Mouse (Mus musculus) midbrain, embryonic 14.5 days (tissue): ENCODE results near the gene Chn2. TPM values are rescaled to one million over a fixed set of nuclear protein-coding genes. Genes with fewer than 3 reads are reported as not detected.

Experiments used
- ATAC-seq: fragments of 200-750 bp; cut with Nextera tagmentation; 2 replicates; pipeline ENCODE4 v1.8.0; 2017; ENCODE audit warnings: moderate number of reproducible peaks, moderate library complexity; ENCODE audit not compliant: low FRiP score, low TSS enrichment
- DNase-seq: peaks from one replicate; pipeline ENCODE4 v3.0.0-alpha.2; 2015
- H3K27ac ChIP-seq: fragments of 300-500 bp; sonication (generic); replicated peaks from 2 replicates; pipeline ENCODE4 v1.5.1; 2014; ENCODE audit warnings: mild to moderate bottlenecking, low read depth, low read length, moderate library complexity
- H3K27me3 ChIP-seq: fragments of 300-500 bp; sonication (generic); 2 replicates; pipeline ENCODE4 v1.6.1; 2014; ENCODE audit warnings: low read length, control low read depth, mixed read lengths; ENCODE audit not compliant: control insufficient read depth, insufficient read depth
- H3K36me3 ChIP-seq: fragments of 300-500 bp; sonication (generic); 2 replicates; pipeline ENCODE4 v1.6.1; 2014; ENCODE audit warnings: low read length, control low read depth; ENCODE audit not compliant: control insufficient read depth, insufficient read depth
- H3K4me1 ChIP-seq: fragments of 300-500 bp; sonication (generic); 2 replicates; pipeline ENCODE4 v1.6.1; 2014; ENCODE audit warnings: mild to moderate bottlenecking, antibody characterized with exemption, low read length, control low read depth; ENCODE audit not compliant: control insufficient read depth, insufficient read depth
- H3K4me2 ChIP-seq: fragments of 300-500 bp; sonication (generic); 2 replicates; pipeline ENCODE4 v1.6.1; 2014; ENCODE audit warnings: mild to moderate bottlenecking, low read length, moderate library complexity
- H3K4me3 ChIP-seq: fragments of 300-500 bp; sonication (generic); replicated peaks from 2 replicates; pipeline ENCODE4 v1.5.1; 2014; ENCODE audit warnings: low read depth, low read length
- H3K9ac ChIP-seq: fragments of 300-500 bp; sonication (generic); replicated peaks from 2 replicates; pipeline ENCODE4 v1.6.1; 2014; ENCODE audit warnings: mild to moderate bottlenecking, low read length, moderate library complexity
- H3K9me3 ChIP-seq: fragments of 300-500 bp; sonication (generic); 2 replicates; pipeline ENCODE4 v1.6.1; 2016; ENCODE audit warnings: low read length, control low read depth, mixed read lengths; ENCODE audit not compliant: control insufficient read depth
- WGBS: fragments of 180-500 bp; shearing (Covaris S2); extraction: QIAGEN DNeasy Blood & Tissue Kit; methylation state at CpG from one replicate; pipeline ENCODE4 v1.1.7; 2014; 5-methylcytosine and 5-hydroxymethylcytosine counted together
- polyA plus RNA-seq: library from polyadenylated mRNA; unstranded; fragments of >200 nt; fragmentation: Nextera tagmentation; extraction: Ambion mirVana; gene quantifications from 2 replicates; pipeline ENCODE4 v1.2.1, GENCODE M21; 2014

The Chn2 gene
- polyA plus RNA-seq, 1 experiment from 2014 or later: 40.6 TPM

DNA sequence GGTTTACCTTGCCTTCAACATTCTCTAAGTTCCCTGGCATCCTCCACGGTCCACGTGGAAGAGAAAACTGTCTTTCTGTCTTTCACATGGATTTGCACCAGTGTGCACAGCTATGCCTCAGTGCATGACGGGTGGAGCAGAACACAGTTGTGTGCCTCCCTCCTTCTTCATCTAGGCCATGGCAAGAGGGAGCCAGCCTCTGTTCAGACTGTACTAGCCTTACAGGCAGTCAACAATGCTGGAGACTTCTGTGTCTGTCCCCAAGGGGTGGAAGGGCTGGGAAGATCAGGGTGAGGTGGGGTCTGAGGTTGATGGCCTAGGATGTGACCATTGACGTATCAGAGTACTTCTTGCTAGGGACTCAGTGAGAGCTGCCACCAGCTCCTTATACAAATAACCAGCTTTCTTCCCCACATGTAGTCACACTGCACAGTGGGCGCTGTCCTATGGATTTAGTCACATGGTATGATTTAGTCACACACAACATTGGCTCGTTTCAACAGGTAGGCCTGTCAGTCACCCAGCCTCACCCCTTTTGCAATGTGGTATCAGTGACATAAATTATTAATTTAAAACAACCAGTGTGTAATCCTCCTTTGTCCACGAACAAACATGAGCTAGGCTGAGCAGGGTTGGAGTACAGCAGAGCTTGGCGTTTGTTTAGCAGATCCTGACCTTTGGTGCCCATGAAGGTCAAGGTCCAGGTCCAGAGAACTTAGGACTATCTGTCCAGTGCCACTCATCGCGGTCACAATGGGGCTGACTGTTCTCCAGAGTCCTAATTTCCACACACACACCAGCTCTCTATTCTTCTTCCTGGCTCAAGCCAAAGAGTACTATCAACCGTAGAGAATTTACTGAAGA lies 7.8 kb downstream of the Chn2 start:
- ATAC-seq: no peak
- no peak overlapping the region for H3K27ac ChIP-seq
- 72% methylated on average over 11 of the region's 11 CpGs for WGBS
- H3K9me3 ChIP-seq: no peaks in the 10 kb centered on the region
- no peak overlapping the region for H3K9ac ChIP-seq
- no peaks in the 10 kb centered on the region for H3K27me3 ChIP-seq
- H3K4me3 ChIP-seq: no peak overlapping the region
- no peaks in the 10 kb centered on the region for H3K36me3 ChIP-seq
- DNase-seq: no peak
- peaks cover 11% of the 10 kb centered on the region for H3K4me1 ChIP-seq
- H3K4me2 ChIP-seq: no peak overlapping the region

DNA sequence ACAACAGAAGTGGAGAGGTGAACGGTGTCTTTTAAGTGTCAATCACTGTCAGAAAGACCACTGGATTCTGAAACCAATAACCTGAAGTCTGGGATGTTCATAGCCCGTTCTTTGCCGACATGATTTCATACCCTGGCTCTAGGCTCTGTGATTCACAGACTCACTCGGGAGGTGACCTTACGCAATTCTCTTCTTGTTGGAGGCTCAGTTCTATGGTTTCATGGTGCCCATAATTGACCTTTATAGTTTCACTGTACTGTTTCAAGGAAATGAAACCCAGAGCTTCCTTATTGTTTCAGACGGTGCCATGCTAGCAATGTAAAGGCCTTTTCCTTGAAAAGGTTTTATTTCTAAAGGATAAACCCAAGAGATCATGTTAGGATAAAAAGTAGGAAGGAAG lies 9.4 kb downstream of the Chn2 start:
- Histone ChIP-seq H3K9me3 (no peaks in the 10 kb centered on the region), H3K9ac (no peak overlapping the region), H3K27me3 (no peaks in the 10 kb centered on the region), H3K4me3 (no peak overlapping the region), H3K27ac (no peak overlapping the region), H3K4me2 (no peak overlapping the region), H3K4me1 (peaks cover 11% of the 10 kb centered on the region; the same call in 1 of the 2 replicates), H3K36me3 (no peaks in the 10 kb centered on the region)
- no peak for DNase-seq
- no peak for ATAC-seq
- 86% methylated on average over 6 of the region's 6 CpGs for WGBS

DNA sequence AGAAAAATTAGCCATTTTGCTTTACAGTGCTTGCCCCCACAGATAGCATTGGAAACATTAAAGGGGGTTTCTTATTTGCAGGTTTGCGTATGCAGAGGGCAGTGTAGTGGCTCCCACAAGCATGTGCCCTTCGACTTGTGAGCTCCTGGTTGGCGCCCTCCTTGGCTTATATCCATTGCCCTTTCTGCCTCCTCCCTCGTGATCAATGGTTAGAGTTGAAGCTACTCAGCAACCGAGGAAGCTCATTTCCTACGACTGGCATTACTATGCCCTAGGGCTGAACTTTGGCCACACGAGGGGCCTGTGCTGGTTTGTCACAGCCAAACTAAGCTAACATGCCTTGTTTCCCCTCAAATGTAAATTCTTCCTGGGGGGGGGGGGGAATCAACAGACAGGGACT lies 11.8 kb downstream of the Chn2 start:
- no peak overlapping the region for H3K9ac ChIP-seq
- no peaks in the 10 kb centered on the region for H3K27me3 ChIP-seq
- no peak overlapping the region for H3K4me2 ChIP-seq
- 58% methylated on average over 7 of the region's 7 CpGs for WGBS
- no peak overlapping the region for H3K27ac ChIP-seq
- H3K4me3 ChIP-seq: no peak overlapping the region
- DNase-seq (no peak), ATAC-seq (no peak)
- no peaks in the 10 kb centered on the region for H3K36me3 ChIP-seq
- peaks cover 25% of the 10 kb centered on the region for H3K4me1 ChIP-seq
- H3K9me3 ChIP-seq: no peaks in the 10 kb centered on the region

DNA sequence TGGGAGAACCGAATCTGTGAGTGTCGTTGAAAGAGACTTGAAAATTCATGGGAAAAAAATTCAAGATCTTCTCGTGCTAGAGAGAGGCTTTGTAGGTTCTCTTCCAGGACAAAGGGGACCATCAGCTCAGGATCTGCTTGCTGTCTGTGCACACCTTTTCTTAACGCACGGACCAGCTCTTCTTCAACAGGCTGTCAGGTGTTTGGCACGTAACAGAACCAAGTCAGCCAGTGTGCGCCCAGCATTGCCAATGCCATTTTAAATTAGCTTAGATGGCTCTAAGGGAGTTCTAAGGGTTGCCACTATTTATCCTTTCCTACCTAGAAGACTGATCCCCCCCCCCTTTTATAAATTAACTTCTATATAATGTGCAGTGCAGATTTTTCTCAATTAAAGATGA lies 12.8 kb downstream of the Chn2 start:
- no peak for DNase-seq
- no peaks in the 10 kb centered on the region for H3K9me3 ChIP-seq
- no peak overlapping the region for H3K4me2 ChIP-seq
- no peak overlapping the region for H3K27ac ChIP-seq
- no peak overlapping the region for H3K4me3 ChIP-seq
- no peaks in the 10 kb centered on the region for H3K36me3 ChIP-seq
- ATAC-seq: no peak
- peaks cover 25% of the 10 kb centered on the region for H3K4me1 ChIP-seq
- H3K9ac ChIP-seq: no peak overlapping the region
- WGBS: 90% methylated on average over 7 of the region's 7 CpGs
- H3K27me3 ChIP-seq: no peaks in the 10 kb centered on the region

DNA sequence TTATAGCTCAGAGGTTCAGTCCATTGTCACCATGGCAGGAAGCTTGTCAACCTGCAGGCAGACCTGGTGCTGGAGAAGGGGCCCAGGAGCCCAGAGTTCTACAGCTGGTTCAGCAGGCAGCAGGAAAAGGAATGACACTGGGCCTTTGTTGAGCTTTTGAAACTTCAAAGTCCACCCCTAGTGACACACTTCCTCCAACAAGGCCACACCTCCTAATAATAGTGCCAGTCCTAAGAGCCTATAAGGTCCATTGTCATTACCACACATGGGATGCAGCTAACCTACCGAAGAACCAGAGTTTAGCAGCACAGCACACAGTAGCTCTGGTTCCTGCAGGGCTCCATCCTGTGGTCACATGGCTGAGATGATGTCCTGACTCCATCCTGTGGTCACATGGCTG lies 13.3 kb downstream of the Chn2 start:
- H3K4me1 ChIP-seq: peaks cover 25% of the 10 kb centered on the region
- H3K4me2 ChIP-seq: no peak overlapping the region
- WGBS: 86% methylated on average over 1 of the region's 1 CpGs
- H3K27ac ChIP-seq: no peak overlapping the region
- no peaks in the 10 kb centered on the region for H3K9me3 ChIP-seq
- H3K9ac ChIP-seq: no peak overlapping the region
- H3K27me3 ChIP-seq: no peaks in the 10 kb centered on the region
- no peak for ATAC-seq
- DNase-seq: no peak
- no peak overlapping the region for H3K4me3 ChIP-seq
- no peaks in the 10 kb centered on the region for H3K36me3 ChIP-seq

DNA sequence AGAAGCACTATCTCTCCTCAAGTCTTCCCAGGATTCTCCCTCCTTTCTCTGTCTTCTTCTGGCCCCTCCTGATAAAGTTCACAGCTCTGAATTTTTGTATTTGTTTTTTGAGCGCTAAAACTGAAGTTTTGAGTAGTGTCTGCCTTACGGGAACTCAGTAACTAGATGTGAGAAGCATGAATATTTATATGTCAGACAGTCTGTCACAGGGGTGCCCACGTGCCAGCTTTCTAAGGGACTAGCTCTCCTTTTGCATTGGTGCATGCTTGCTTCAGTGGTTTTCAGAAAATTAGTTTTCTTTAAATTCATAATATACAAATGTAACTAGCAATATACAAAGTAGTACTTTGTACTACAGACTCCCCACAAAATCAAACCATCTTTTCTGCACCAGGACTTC lies 14.0 kb downstream of the Chn2 start:
- no peaks in the 10 kb centered on the region for H3K9me3 ChIP-seq
- DNase-seq: no peak
- ATAC-seq: no peak
- no peak overlapping the region for H3K9ac ChIP-seq
- no peak overlapping the region for H3K4me2 ChIP-seq
- H3K36me3 ChIP-seq: no peaks in the 10 kb centered on the region
- peaks cover 25% of the 10 kb centered on the region for H3K4me1 ChIP-seq
- 60% methylated on average over 3 of the region's 3 CpGs for whole genome bisulfite sequencing
- H3K27ac ChIP-seq: no peak overlapping the region
- no peak overlapping the region for H3K4me3 ChIP-seq
- H3K27me3 ChIP-seq: no peaks in the 10 kb centered on the region

DNA sequence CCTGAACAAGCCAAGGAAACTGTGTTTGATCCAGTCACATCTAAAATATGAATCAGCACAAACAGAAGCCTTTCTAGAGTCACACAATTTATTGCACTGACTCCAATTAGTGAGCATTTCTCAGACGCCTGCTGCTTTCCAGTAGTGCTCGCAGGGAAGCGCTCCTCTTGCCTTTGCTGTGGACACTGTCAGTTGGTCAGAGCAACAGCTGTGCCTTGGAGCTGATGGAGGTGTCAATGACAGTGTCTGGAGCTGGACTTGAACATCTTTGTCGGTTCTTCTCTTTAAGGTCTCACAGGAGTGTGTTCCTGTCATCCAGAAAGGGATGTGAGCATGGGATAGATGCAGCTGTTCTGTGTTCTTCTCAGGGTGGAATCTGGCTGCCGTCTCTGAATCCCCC lies 16.0 kb downstream of the Chn2 start:
- Histone ChIP-seq H3K9ac (no peak overlapping the region), H3K27ac (no peak overlapping the region), H3K4me2 (no peak overlapping the region), H3K36me3 (no peaks in the 10 kb centered on the region), H3K27me3 (no peaks in the 10 kb centered on the region), H3K4me1 (peaks cover 25% of the 10 kb centered on the region), H3K9me3 (no peaks in the 10 kb centered on the region), H3K4me3 (no peak overlapping the region)
- 79% methylated on average over 5 of the region's 5 CpGs for WGBS
- ATAC-seq (no peak), DNase-seq (no peak)

DNA sequence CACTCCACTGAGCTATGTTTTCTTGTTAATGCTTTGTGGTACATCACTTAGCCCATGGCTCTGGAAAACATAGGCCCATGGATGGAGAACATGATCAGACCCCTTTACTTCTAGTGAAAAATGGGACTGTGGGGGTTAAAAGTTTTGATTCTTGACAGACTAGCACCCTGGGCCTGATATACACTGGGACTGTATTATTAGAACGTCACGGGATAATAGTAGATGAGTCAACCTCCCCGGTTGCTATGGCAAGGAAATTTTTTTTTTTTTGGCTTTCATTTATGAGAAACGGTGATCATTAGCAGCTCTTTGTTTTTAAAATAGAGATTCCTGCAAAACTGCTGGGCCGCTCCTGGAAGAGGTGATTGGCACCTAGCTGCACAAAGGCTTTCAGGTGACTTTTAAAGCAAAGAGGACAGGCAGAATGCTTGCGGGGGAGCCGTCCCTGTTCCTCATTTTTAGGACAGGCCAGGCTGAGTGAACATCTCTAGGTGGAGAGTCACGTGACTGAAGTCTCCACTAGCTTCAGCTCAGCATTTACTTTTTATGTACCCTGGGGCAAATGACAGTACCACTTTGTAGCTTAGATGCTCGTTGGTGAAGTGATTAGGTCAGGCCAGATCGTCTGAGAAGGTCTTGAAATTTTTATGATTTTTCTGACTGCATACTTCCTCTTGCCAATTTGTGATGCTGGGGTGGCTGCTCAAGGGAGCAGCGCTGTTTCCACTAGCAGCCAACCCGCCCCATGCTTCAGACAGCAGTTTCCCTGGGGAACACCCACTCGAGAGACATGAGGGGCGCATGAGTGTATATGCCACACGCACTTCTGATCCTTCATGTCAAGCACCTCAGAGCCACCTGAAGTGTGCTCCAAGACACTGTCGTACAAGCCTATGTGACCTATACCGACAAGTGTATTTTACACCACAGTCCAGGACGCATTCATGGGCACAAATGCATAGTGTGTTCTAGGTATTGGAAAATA lies 17.5 kb downstream of the Chn2 start:
- Histone ChIP-seq H3K9ac (no peak overlapping the region), H3K27me3 (no peaks in the 10 kb centered on the region), H3K4me3 (no peak overlapping the region), H3K36me3 (no peaks in the 10 kb centered on the region), H3K27ac (0 out of 2 replicates have a peak overlapping the region, but pooled peaks have one; percentile 8), H3K4me2 (no peak overlapping the region), H3K4me1 (peaks cover 26% of the 10 kb centered on the region), H3K9me3 (no peaks in the 10 kb centered on the region)
- DNase-seq (peak; percentile 47), ATAC-seq (no peak; the same call in 1 of the 2 replicates)
- 65% methylated on average over 18 of the region's 18 CpGs for whole genome bisulfite sequencing
